Mouse (Mus musculus) subcutaneous adipose tissue, adult 2 months (tissue): ENCODE results near the gene Sprr2i. TPM values are rescaled to one million over a fixed set of nuclear protein-coding genes. Genes with fewer than 3 reads are reported as not detected.

Experiments used
- polyA plus RNA-seq: library from polyadenylated mRNA; depleted of rRNA; stranded (reverse); fragments of >200 nt; gene quantifications from 2 replicates; pipeline ENCODE4 v1.2.3, GENCODE M21; 2012; ENCODE audit warnings: low replicate concordance; rRNA removed

Gene Sprr2i
- polyA plus RNA-seq: not detected in 2 replicates

DNA sequence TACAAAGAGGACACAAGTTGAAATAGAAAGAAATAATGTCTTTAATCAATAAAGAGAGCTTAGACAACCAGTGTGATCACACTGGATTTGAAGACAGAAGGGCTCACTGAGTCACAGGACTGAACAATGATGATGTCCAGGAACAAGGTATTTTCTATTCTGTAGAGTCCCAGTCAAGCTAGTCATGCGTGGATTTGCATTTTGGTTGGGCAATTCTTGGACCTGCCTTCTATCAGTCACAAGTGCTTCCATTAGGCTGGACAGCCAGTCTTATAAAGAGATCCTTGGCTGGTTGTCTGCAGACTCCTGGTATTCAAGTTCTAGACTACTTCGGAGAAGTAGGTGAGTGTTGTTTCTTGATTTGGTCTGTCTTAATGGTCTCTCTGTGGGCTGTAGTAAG, at the start of gene Sprr2i:
Gene Sprr2i, plus strand, starts transcription at position 301 of the 400 bp plus-strand sequence.

DNA sequence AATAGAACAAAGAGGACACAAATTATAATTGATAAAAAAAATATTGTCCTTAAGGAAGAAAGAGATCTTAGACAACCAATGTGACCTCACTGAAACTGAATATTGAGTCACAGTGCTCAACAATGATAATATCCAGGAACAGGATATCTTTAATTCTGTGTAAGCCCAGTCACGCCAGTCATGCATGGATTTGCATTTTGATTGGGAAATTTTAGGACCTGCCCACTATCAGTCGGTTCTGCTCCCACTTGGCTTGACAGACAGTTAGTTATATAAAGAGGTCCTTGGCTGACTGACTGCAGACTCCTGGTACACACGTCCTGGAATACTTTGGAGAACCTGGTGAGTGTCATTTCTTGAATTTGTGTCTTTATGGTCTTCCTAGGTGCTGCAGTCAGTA, 42.9 kb upstream of the Sprr2i start, which contains the start of gene Sprr2f:
Gene Sprr2f, plus strand, starts transcription at position 301 of the 400 bp plus-strand sequence.

GRCm38 (mm10) chr3:92385385-92385784, 22.4 kb upstream of the Sprr2i start, which contains the start of gene Sprr2h:
TSS of gene Sprr2h (plus strand) at chr3:92385685.

GRCm38 (mm10) chr3:92417782-92418181, 10.0 kb downstream of the Sprr2i start, which contains the start of gene Sprr2j-ps:
TSS of gene Sprr2j-ps (plus strand) at chr3:92418082.

DNA sequence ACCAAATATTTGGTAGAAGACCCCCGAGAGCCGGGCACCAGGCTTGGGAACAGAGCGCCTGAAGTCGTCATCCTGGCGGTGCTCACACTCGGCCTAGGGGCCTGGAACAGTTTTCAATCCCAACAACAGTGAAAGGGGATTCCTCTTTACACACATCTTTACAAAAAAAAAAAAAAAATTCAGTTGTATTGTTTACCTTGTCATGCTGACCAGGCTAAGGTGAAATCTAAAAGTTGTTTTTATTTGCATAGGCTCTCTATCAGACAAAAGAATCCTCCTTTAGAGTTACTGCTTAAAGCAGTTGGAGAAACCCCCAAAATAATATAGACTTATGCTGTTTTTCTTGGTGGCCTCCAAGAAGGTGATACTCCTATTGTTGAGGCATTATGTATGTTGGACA, 21.5 kb downstream of the Sprr2i start, which contains the start of gene Gm9774:
Gene Gm9774, minus strand, starts transcription at position 101 of the 400 bp plus-strand sequence.

GRCm38 (mm10) chr3:92432282-92432681, 24.5 kb downstream of the Sprr2i start, which contains the start of gene Sprr2k:
TSS of gene Sprr2k (plus strand) at chr3:92432582.

DNA sequence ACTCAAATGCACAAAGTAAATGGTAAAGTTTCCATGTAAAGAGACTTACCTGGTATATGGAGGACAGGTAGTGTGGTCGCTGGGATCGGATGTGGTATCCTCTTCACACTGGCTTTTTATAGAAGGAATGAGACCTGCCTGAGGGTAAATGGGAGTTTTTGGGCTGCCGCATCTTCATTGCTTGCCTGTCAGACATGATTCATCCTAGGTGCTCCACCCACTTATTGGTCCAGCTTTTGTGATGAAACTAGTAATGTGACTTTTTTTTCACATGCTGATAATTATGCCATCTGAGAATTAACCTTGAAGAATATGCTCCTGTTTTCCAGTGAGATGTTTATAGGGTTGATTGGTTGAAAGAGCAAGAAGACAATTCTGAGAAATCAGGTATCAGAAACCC, 30.9 kb downstream of the Sprr2i start, which contains the start of gene Sprr1b:
Gene Sprr1b, minus strand, starts transcription at position 101 of the 400 bp plus-strand sequence.

GRCm38 (mm10) chr3:92458620-92459019, 50.8 kb downstream of the Sprr2i start, which contains the start of gene Sprr3:
TSS of gene Sprr3 (minus strand) at chr3:92458720.

Other genes starting within 250 kb of the Sprr2i start
- gene Sprr2a1, start 192.2 kb upstream of the Sprr2i start, polyA plus RNA-seq: 0.62 TPM in 1 of 2 replicates, not detected in the other
- 6.5 and 104 TPM in 2 replicates for gene Sprr2a2, start 192.1 kb upstream of the Sprr2i start, polyA plus RNA-seq
- 0.27 and 7.1 TPM in 2 replicates for gene Sprr2a3, start 122.6 kb upstream of the Sprr2i start, polyA plus RNA-seq
- 1.1 TPM in 1 of 2 replicates, not detected in the other for gene Sprr2b, start 91.4 kb upstream of the Sprr2i start, polyA plus RNA-seq
- 0.63 TPM in 1 of 2 replicates, not detected in the other for gene Sprr2d, start 68.9 kb upstream of the Sprr2i start, polyA plus RNA-seq
- 0.60 TPM in 1 of 2 replicates, not detected in the other for gene Sprr2e, start 55.8 kb upstream of the Sprr2i start, polyA plus RNA-seq
- 2.5 and 478 TPM in 2 replicates for gene Sprr2f, start 42.8 kb upstream of the Sprr2i start, polyA plus RNA-seq
- not detected in 2 replicates for gene Sprr2h, start 22.3 kb upstream of the Sprr2i start, polyA plus RNA-seq
- not detected in 2 replicates for gene Sprr2j-ps, start 10.1 kb downstream of the Sprr2i start, polyA plus RNA-seq
- gene Gm9774, start 21.4 kb downstream of the Sprr2i start, polyA plus RNA-seq: 9.2 and 13.3 TPM in 2 replicates
- not detected in 2 replicates for gene Sprr2k, start 24.6 kb downstream of the Sprr2i start, polyA plus RNA-seq
- gene Sprr1b, start 30.8 kb downstream of the Sprr2i start, polyA plus RNA-seq: not detected in 2 replicates
- 0.09 TPM in 1 of 2 replicates, not detected in the other for gene Sprr3, start 50.7 kb downstream of the Sprr2i start, polyA plus RNA-seq
- gene Sprr1a, start 77.9 kb downstream of the Sprr2i start, polyA plus RNA-seq: 0.37 and 22.2 TPM in 2 replicates
- not detected in 2 replicates for gene Sprr4, start 92.5 kb downstream of the Sprr2i start, polyA plus RNA-seq
- gene 2310046K23Rik, start 126.5 kb downstream of the Sprr2i start, polyA plus RNA-seq: not detected in 2 replicates
- gene Ivl, start 165.7 kb downstream of the Sprr2i start, polyA plus RNA-seq: 0.31 TPM in 1 of 2 replicates, not detected in the other
- gene Smcp, start 181.0 kb downstream of the Sprr2i start, polyA plus RNA-seq: not detected in 2 replicates
- not detected in 2 replicates for gene 2210017I01Rik, start 199.5 kb downstream of the Sprr2i start, polyA plus RNA-seq
- gene Lce6a, start 213.7 kb downstream of the Sprr2i start, polyA plus RNA-seq: not detected in 2 replicates
- not detected in 2 replicates for gene Lce1a1, start 240.3 kb downstream of the Sprr2i start, polyA plus RNA-seq
- gene Lce1b, start 248.9 kb downstream of the Sprr2i start, polyA plus RNA-seq: not detected in 2 replicates